ENCODE assay signal across 14 mouse cellular contexts in the genomic region with DNA sequence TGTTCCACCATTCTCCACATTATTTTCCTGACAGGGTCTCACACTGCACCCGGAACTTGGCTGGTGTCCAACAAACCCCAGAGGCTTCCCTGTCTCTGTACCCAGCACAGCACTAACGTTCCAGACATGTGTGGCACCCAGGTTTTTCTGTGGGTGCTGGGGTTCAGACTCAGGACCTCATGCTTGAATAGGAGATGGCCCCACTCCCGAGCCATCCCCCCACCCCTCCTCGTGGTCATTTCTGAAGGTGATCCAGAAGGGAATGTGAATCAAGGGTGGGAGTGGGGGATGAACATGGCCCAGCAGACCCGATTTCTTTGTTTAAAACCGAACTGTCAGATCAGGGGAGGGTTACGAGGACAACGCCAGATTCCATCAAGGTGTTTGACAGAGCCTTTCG.
"Had no signal": no experiment of that assay in that cellular context is flagged by ENCODE, and none has a peak within 500 bp of the region (broad histone marks: within the 10 kb centered on the region; RNA-seq: fewer than 3 reads in every experiment).

No protein-coding gene starts in this region.

- H3K4me3 ChIP-seq: limb, embryonic 12.5 days; midbrain, embryonic 10.5 days; myocyte; neural tube, embryonic 15.5 days; stomach, embryonic 15.5 days had no signal

- H3K4me2 ChIP-seq: limb, embryonic 12.5 days; neural tube, embryonic 15.5 days; stomach, embryonic 15.5 days had no signal

- H3K9ac ChIP-seq: limb, embryonic 12.5 days; liver, embryonic 14.5 days; neural tube, embryonic 15.5 days; stomach, embryonic 15.5 days had no signal

- H3K36me3 ChIP-seq: limb, embryonic 12.5 days; midbrain, embryonic 10.5 days; neural tube, embryonic 15.5 days; stomach, embryonic 15.5 days had no signal

- H3K27ac ChIP-seq: limb, embryonic 12.5 days; liver, embryonic 14.5 days; midbrain, embryonic 10.5 days; neural tube, embryonic 15.5 days; stomach, embryonic 15.5 days had no signal

- H3K9me3 ChIP-seq: limb, embryonic 12.5 days; neural tube, embryonic 15.5 days; stomach, embryonic 15.5 days had no signal

- H3K4me1 ChIP-seq: limb, embryonic 12.5 days; midbrain, embryonic 10.5 days; neural tube, embryonic 15.5 days; stomach, embryonic 15.5 days had no signal

- H3K27me3 ChIP-seq: limb, embryonic 12.5 days; neural tube, embryonic 15.5 days; stomach, embryonic 15.5 days had no signal

- DNase-seq: kidney, adult 18-20 months; kidney, postnatal 25 days; liver; lung, adult 2 months; lung, postnatal 10 days; lung, postnatal 4 days; midbrain, embryonic 14.5 days; right cerebral cortex, postnatal 4 days had no signal
